Mouse (Mus musculus) embryonic facial prominence, embryonic 15.5 days (tissue): ENCODE results near the gene Hbs1l. TPM values are rescaled to one million over a fixed set of nuclear protein-coding genes. Genes with fewer than 3 reads are reported as not detected.
A peak's percentile ranks its signal among the peaks of the same experiment; 100 is the strongest.

ENCODE experiments used
- ATAC-seq: fragments of 200-750 bp; cut with Nextera tagmentation; 2 replicates; pipeline ENCODE4 v1.8.0; 2017; ENCODE audit warnings: low read depth, moderate TSS enrichment; ENCODE audit not compliant: insufficient number of reproducible peaks, low FRiP score, low TSS enrichment
- H3K27ac ChIP-seq: fragments of 300-500 bp; sonication (generic); replicated peaks from 2 replicates; pipeline ENCODE4 v1.5.1; 2015; ENCODE audit warnings: mild to moderate bottlenecking, inconsistent platforms
- H3K27me3 ChIP-seq: fragments of 300-500 bp; sonication (generic); 2 replicates; pipeline ENCODE4 v1.6.1; 2015; ENCODE audit warnings: inconsistent platforms
- H3K36me3 ChIP-seq: fragments of 300-500 bp; sonication (generic); 2 replicates; pipeline ENCODE4 v1.6.1; 2015; ENCODE audit warnings: mild to moderate bottlenecking, inconsistent platforms
- H3K4me1 ChIP-seq: fragments of 300-500 bp; sonication (generic); 2 replicates; pipeline ENCODE4 v1.6.1; 2015; ENCODE audit warnings: inconsistent platforms
- H3K4me2 ChIP-seq: fragments of 300-500 bp; sonication (generic); replicated peaks from 2 replicates; pipeline ENCODE4 v1.6.1; 2015; ENCODE audit warnings: mild to moderate bottlenecking, inconsistent platforms
- H3K4me3 ChIP-seq: fragments of 300-500 bp; sonication (generic); replicated peaks from 2 replicates; pipeline ENCODE4 v1.5.1; 2015; ENCODE audit warnings: mild to moderate bottlenecking, inconsistent platforms
- H3K9ac ChIP-seq: fragments of 300-500 bp; sonication (generic); 2 replicates; pipeline ENCODE4 v1.6.1; 2015; ENCODE audit warnings: inconsistent platforms
- H3K9me3 ChIP-seq: fragments of 300-500 bp; sonication (generic); replicated peaks from 2 replicates; pipeline ENCODE4 v1.6.1; 2016; ENCODE audit warnings: inconsistent platforms
- WGBS: fragments of 180-500 bp; shearing (Covaris S2); methylation state at CpG from one replicate; pipeline ENCODE4 v1.1.7; 2015; 5-methylcytosine and 5-hydroxymethylcytosine counted together
- polyA plus RNA-seq: library from polyadenylated mRNA; unstranded; fragments of >200 nt; fragmentation: Nextera tagmentation; extraction: Ambion mirVana; gene quantifications from 2 replicates; pipeline ENCODE4 v1.2.1, GENCODE M21; 2015

The Hbs1l gene
- 75.9 and 77.7 TPM in 2 replicates for polyA plus RNA-seq

- Histone ChIP-seq H3K27ac (peak within 1 kb of the TSS; percentile 73), H3K4me3 (peak within 1 kb of the TSS; percentile 98), H3K9me3 (no peaks in the 10 kb centered on the region), H3K9ac (peak within 1 kb of the TSS; percentile 85), H3K36me3 (peaks cover 13% of the 10 kb centered on the region), H3K4me2 (peak within 1 kb of the TSS; percentile 59), H3K27me3 (no peaks in the 10 kb centered on the region), H3K4me1 (peaks cover 13% of the 10 kb centered on the region)
- under 1% methylated on average over 78 of the region's 81 CpGs for WGBS
- ATAC-seq = peak; percentile 96
These were observed at the start of gene Hbs1l for GRCm38 (mm10) chr10:21295759-21296621. Gene Hbs1l (plus strand): TSS chr10:21295979.

- H3K36me3 ChIP-seq = no peaks in the 10 kb centered on the region
- no peaks in the 10 kb centered on the region for H3K4me1 ChIP-seq
- no peak overlapping the region for H3K9ac ChIP-seq
- no peak overlapping the region for H3K4me3 ChIP-seq
- H3K27ac ChIP-seq = no peak overlapping the region
- H3K9me3 ChIP-seq = no peaks in the 10 kb centered on the region
- ATAC-seq = no peak
- 71% methylated on average over 4 of the region's 4 CpGs for WGBS
- H3K4me2 ChIP-seq = no peak overlapping the region
- no peaks in the 10 kb centered on the region for H3K27me3 ChIP-seq
These were observed 47.2 kb upstream of the Hbs1l start for GRCm38 (mm10) chr10:21248556-21248955.

GRCm38 (mm10) chr10:21251881-21252534 is 43.8 kb upstream of the Hbs1l start:
- Histone ChIP-seq H3K27me3 (no peaks in the 10 kb centered on the region), H3K9ac (no peak overlapping the region), H3K36me3 (no peaks in the 10 kb centered on the region), H3K4me1 (no peaks in the 10 kb centered on the region), H3K9me3 (no peaks in the 10 kb centered on the region), H3K27ac (no peak overlapping the region), H3K4me3 (no peak overlapping the region), H3K4me2 (no peak overlapping the region)
- no peak for ATAC-seq
- WGBS = 53% methylated on average over 15 of the region's 15 CpGs

- no peaks in the 10 kb centered on the region for H3K4me1 ChIP-seq
- H3K4me3 ChIP-seq = no peak overlapping the region
- H3K9ac ChIP-seq = no peak overlapping the region
- H3K9me3 ChIP-seq = no peaks in the 10 kb centered on the region
- no peaks in the 10 kb centered on the region for H3K36me3 ChIP-seq
- H3K27me3 ChIP-seq = no peaks in the 10 kb centered on the region
- 84% methylated on average over 4 of the region's 4 CpGs for WGBS
- H3K4me2 ChIP-seq = no peak overlapping the region
- ATAC-seq = no peak
- H3K27ac ChIP-seq = no peak overlapping the region
These were observed 43.0 kb upstream of the Hbs1l start for GRCm38 (mm10) chr10:21252800-21253199.

GRCm38 (mm10) chr10:21254266-21255140 is 41.3 kb upstream of the Hbs1l start:
- Histone ChIP-seq H3K36me3 (no peaks in the 10 kb centered on the region), H3K9ac (no peak overlapping the region), H3K27me3 (no peaks in the 10 kb centered on the region), H3K4me1 (no peaks in the 10 kb centered on the region), H3K4me2 (no peak overlapping the region), H3K27ac (no peak overlapping the region), H3K4me3 (no peak overlapping the region), H3K9me3 (no peaks in the 10 kb centered on the region)
- 83% methylated on average over 12 of the region's 12 CpGs for WGBS
- ATAC-seq = no peak

GRCm38 (mm10) chr10:21257244-21257643 is 38.5 kb upstream of the Hbs1l start:
- H3K27me3 ChIP-seq = no peaks in the 10 kb centered on the region
- no peak overlapping the region for H3K27ac ChIP-seq
- H3K9ac ChIP-seq = no peak overlapping the region
- H3K4me3 ChIP-seq = no peak overlapping the region
- H3K36me3 ChIP-seq = no peaks in the 10 kb centered on the region
- ATAC-seq = no peak
- no peak overlapping the region for H3K4me2 ChIP-seq
- no peaks in the 10 kb centered on the region for H3K4me1 ChIP-seq
- H3K9me3 ChIP-seq = no peaks in the 10 kb centered on the region
- 74% methylated on average over 5 of the region's 5 CpGs for WGBS

- Histone ChIP-seq H3K4me3 (no peak overlapping the region), H3K4me1 (no peaks in the 10 kb centered on the region), H3K27ac (no peak overlapping the region), H3K36me3 (no peaks in the 10 kb centered on the region), H3K4me2 (no peak overlapping the region), H3K9me3 (no peaks in the 10 kb centered on the region), H3K9ac (no peak overlapping the region), H3K27me3 (no peaks in the 10 kb centered on the region)
- 74% methylated on average over 2 of the region's 2 CpGs for WGBS
- no peak for ATAC-seq
These were observed 36.1 kb upstream of the Hbs1l start for GRCm38 (mm10) chr10:21259649-21260048.

- no peak overlapping the region for H3K4me3 ChIP-seq
- H3K27ac ChIP-seq = no peak overlapping the region
- H3K36me3 ChIP-seq = no peaks in the 10 kb centered on the region
- no peaks in the 10 kb centered on the region for H3K27me3 ChIP-seq
- 63% methylated on average over 11 of the region's 11 CpGs for WGBS
- H3K9ac ChIP-seq = no peak overlapping the region
- no peaks in the 10 kb centered on the region for H3K9me3 ChIP-seq
- ATAC-seq = no peak
- H3K4me1 ChIP-seq = no peaks in the 10 kb centered on the region
- H3K4me2 ChIP-seq = no peak overlapping the region
These were observed 30.6 kb upstream of the Hbs1l start for GRCm38 (mm10) chr10:21265188-21265587.

- no peak overlapping the region for H3K4me2 ChIP-seq
- H3K4me1 ChIP-seq = no peaks in the 10 kb centered on the region
- no peaks in the 10 kb centered on the region for H3K9me3 ChIP-seq
- no peak overlapping the region for H3K4me3 ChIP-seq
- H3K9ac ChIP-seq = no peak overlapping the region
- 77% methylated on average over 2 of the region's 2 CpGs for WGBS
- ATAC-seq = no peak
- no peaks in the 10 kb centered on the region for H3K36me3 ChIP-seq
- H3K27ac ChIP-seq = no peak overlapping the region
- no peaks in the 10 kb centered on the region for H3K27me3 ChIP-seq
These were observed 28.3 kb upstream of the Hbs1l start for GRCm38 (mm10) chr10:21267452-21267851.

GRCm38 (mm10) chr10:21268786-21269410 is 26.9 kb upstream of the Hbs1l start:
- no peaks in the 10 kb centered on the region for H3K36me3 ChIP-seq
- no peak overlapping the region for H3K4me2 ChIP-seq
- 75% methylated on average over 6 of the region's 6 CpGs for WGBS
- H3K4me3 ChIP-seq = no peak overlapping the region
- no peak overlapping the region for H3K27ac ChIP-seq
- H3K9me3 ChIP-seq = no peaks in the 10 kb centered on the region
- no peak for ATAC-seq
- H3K27me3 ChIP-seq = no peaks in the 10 kb centered on the region
- H3K4me1 ChIP-seq = no peaks in the 10 kb centered on the region
- H3K9ac ChIP-seq = no peak overlapping the region

- WGBS = 88% methylated on average over 2 of the region's 2 CpGs
- Histone ChIP-seq H3K9me3 (no peaks in the 10 kb centered on the region), H3K27ac (no peak overlapping the region), H3K4me3 (no peak overlapping the region), H3K27me3 (no peaks in the 10 kb centered on the region), H3K9ac (no peak overlapping the region), H3K4me2 (no peak overlapping the region), H3K4me1 (no peaks in the 10 kb centered on the region), H3K36me3 (no peaks in the 10 kb centered on the region)
- ATAC-seq = no peak
These were observed 25.9 kb upstream of the Hbs1l start for GRCm38 (mm10) chr10:21269920-21270319.
